ENCODE assay signal across 30 mouse cellular contexts in genomic region chr1:108472031-108472430, GRCm38 (mm10).
"Had no signal": no experiment of that assay in that cellular context is flagged by ENCODE, and none has a peak within 500 bp of the region (broad histone marks: within the 10 kb centered on the region; RNA-seq: fewer than 3 reads in every experiment).

No protein-coding gene starts in this region.

- H3K9ac ChIP-seq: limb, embryonic 12.5 days; limb, embryonic 13.5 days; limb, embryonic 15.5 days; liver, embryonic 12.5 days; liver, embryonic 13.5 days; liver, embryonic 14.5 days; liver, embryonic 15.5 days; liver, postnatal 0 days; lung, embryonic 14.5 days; lung, embryonic 15.5 days; midbrain, embryonic 12.5 days; midbrain, embryonic 13.5 days; midbrain, embryonic 15.5 days had no signal

- H3K27me3 ChIP-seq: limb, embryonic 12.5 days; limb, embryonic 13.5 days; limb, embryonic 15.5 days; liver, embryonic 12.5 days; liver, embryonic 13.5 days; liver, embryonic 15.5 days; lung, embryonic 15.5 days; megakaryocyte, embryonic 14.5 days; midbrain, embryonic 12.5 days; midbrain, embryonic 13.5 days; midbrain, embryonic 15.5 days had no signal

- ATAC-seq: liver, embryonic 12.5 days; liver, postnatal 0 days; lung, postnatal 0 days; midbrain, embryonic 13.5 days; midbrain, embryonic 15.5 days had no signal

- H3K9me3 ChIP-seq: limb, embryonic 10.5 days; limb, embryonic 12.5 days; limb, embryonic 13.5 days; limb, embryonic 15.5 days; liver, embryonic 12.5 days; liver, embryonic 13.5 days; liver, embryonic 15.5 days; lung, embryonic 15.5 days; megakaryocyte, embryonic 14.5 days; midbrain, embryonic 10.5 days; midbrain, embryonic 12.5 days; midbrain, embryonic 13.5 days; midbrain, embryonic 15.5 days had no signal

- H3K27ac ChIP-seq: left cerebral cortex, adult 2 months; limb, embryonic 10.5 days; limb, embryonic 12.5 days; limb, embryonic 13.5 days; limb, embryonic 15.5 days; liver, embryonic 12.5 days; liver, embryonic 13.5 days; liver, embryonic 14.5 days; liver, embryonic 15.5 days; lung, embryonic 15.5 days; macrophage; midbrain, embryonic 10.5 days; midbrain, embryonic 12.5 days; midbrain, embryonic 13.5 days; midbrain, embryonic 15.5 days had no signal

- H3K4me1 ChIP-seq: limb, embryonic 10.5 days; limb, embryonic 12.5 days; limb, embryonic 13.5 days; limb, embryonic 15.5 days; liver, embryonic 12.5 days; liver, embryonic 13.5 days; liver, embryonic 15.5 days; lung, embryonic 15.5 days; megakaryocyte, embryonic 14.5 days; midbrain, embryonic 10.5 days; midbrain, embryonic 12.5 days; midbrain, embryonic 13.5 days; midbrain, embryonic 15.5 days had no signal

- H3K4me2 ChIP-seq: limb, embryonic 12.5 days; limb, embryonic 13.5 days; limb, embryonic 15.5 days; liver, embryonic 11.5 days; liver, embryonic 12.5 days; liver, embryonic 13.5 days; liver, embryonic 15.5 days; lung, embryonic 14.5 days; lung, embryonic 15.5 days; midbrain, embryonic 12.5 days; midbrain, embryonic 13.5 days; midbrain, embryonic 15.5 days had no signal

- DNase-seq: left cerebral cortex, postnatal 4 days; liver; liver, embryonic 13.5 days; liver, postnatal 0 days; lung, adult 18-20 months; lung, adult 2 months; lung, embryonic 14.5 days; lung, postnatal 10 days; lung, postnatal 14 days; lung, postnatal 36 days; lung, postnatal 4 days; midbrain, embryonic 14.5 days had no signal

- H3K36me3 ChIP-seq: limb, embryonic 10.5 days; limb, embryonic 12.5 days; limb, embryonic 13.5 days; limb, embryonic 15.5 days; liver, embryonic 12.5 days; liver, embryonic 13.5 days; liver, embryonic 15.5 days; lung, embryonic 15.5 days; midbrain, embryonic 10.5 days; midbrain, embryonic 12.5 days; midbrain, embryonic 13.5 days; midbrain, embryonic 15.5 days had no signal

- H3K4me3 ChIP-seq: left cerebral cortex, adult 2 months; limb, embryonic 10.5 days; limb, embryonic 12.5 days; limb, embryonic 13.5 days; limb, embryonic 15.5 days; liver, embryonic 12.5 days; liver, embryonic 13.5 days; liver, embryonic 15.5 days; lung, embryonic 15.5 days; megakaryocyte, embryonic 14.5 days; midbrain, embryonic 10.5 days; midbrain, embryonic 12.5 days; midbrain, embryonic 13.5 days; midbrain, embryonic 15.5 days; myocyte had no signal
